Mouse (Mus musculus): ENCODE measurements around the gene Bag6. TPM values are rescaled to one million over a fixed set of nuclear protein-coding genes. Genes with fewer than 3 reads are reported as not detected.
"Not testable (repeated sequence)": the region's sequence is repeated elsewhere in the genome, so short reads cannot be mapped to it uniquely, and the experiment has no call there.

The Bag6 gene
- total RNA-seq, 4 experiments from 2014 or later, result 233 to 266 (median 242) TPM

- DNase-seq (ENCODE audit: low spot score), result no peak
Observed at GRCm38 (mm10) chr17:35111774-35112173, 23.2 kb upstream of the Bag6 start.

GRCm38 (mm10) chr17:35115046-35116019 lies 19.6 kb upstream of the Bag6 start, which contains the start of gene Ly6g5b:
Gene Ly6g5b, minus strand, starts transcription at chr17:35115428.
- no peak for DNase-seq (ENCODE audit: low spot score)

- peak; percentile 16 for DNase-seq (ENCODE audit: low spot score)
Observed at GRCm38 (mm10) chr17:35120745-35121142, 14.2 kb upstream of the Bag6 start.

- peak; percentile 98 for DNase-seq (ENCODE audit: low spot score)
Observed at GRCm38 (mm10) chr17:35121143-35121799, 13.7 kb upstream of the Bag6 start, which contains the start of gene Gpank1. Gene Gpank1, plus strand, starts transcription at chr17:35121455.

GRCm38 (mm10) chr17:35121871-35122303 lies 13.1 kb upstream of the Bag6 start, which contains the start of gene Csnk2b:
Gene Csnk2b, minus strand, starts transcription at chr17:35122053.
- peak; percentile 36 for DNase-seq (ENCODE audit: low spot score)

GRCm38 (mm10) chr17:35123287-35123686 lies 11.7 kb upstream of the Bag6 start:
- DNase-seq (ENCODE audit: low spot score), result not testable (repeated sequence)

GRCm38 (mm10) chr17:35124261-35124896 lies 10.6 kb upstream of the Bag6 start:
- DNase-seq (ENCODE audit: low spot score), result not testable (repeated sequence)

GRCm38 (mm10) chr17:35125081-35125480 lies 9.9 kb upstream of the Bag6 start:
- no peak for DNase-seq (ENCODE audit: low spot score)

- no peak for DNase-seq (ENCODE audit: low spot score)
Observed at GRCm38 (mm10) chr17:35125578-35125977, 9.4 kb upstream of the Bag6 start.

GRCm38 (mm10) chr17:35126206-35126611 lies 8.8 kb upstream of the Bag6 start, which contains the start of gene D17H6S53E:
Gene D17H6S53E, plus strand, starts transcription at chr17:35126373.
- DNase-seq (ENCODE audit: low spot score), result peak; percentile 72

- DNase-seq (ENCODE audit: low spot score), result no peak
Observed at GRCm38 (mm10) chr17:35127017-35127416, 8.0 kb upstream of the Bag6 start.

GRCm38 (mm10) chr17:35128996-35129395 lies 6.0 kb upstream of the Bag6 start:
- DNase-seq (ENCODE audit: low spot score), result no peak

- no peak for DNase-seq (ENCODE audit: low spot score)
Observed at GRCm38 (mm10) chr17:35131038-35131437, 3.9 kb upstream of the Bag6 start.

GRCm38 (mm10) chr17:35131500-35132173 lies 3.3 kb upstream of the Bag6 start, which contains the start of gene Apom:
Gene Apom, minus strand, starts transcription at chr17:35132050.
- DNase-seq (ENCODE audit: low spot score), result no peak

- DNase-seq (ENCODE audit: low spot score), result no peak
Observed at GRCm38 (mm10) chr17:35132174-35132560, 2.8 kb upstream of the Bag6 start.

- no peak for DNase-seq (ENCODE audit: low spot score)
Observed at GRCm38 (mm10) chr17:35133517-35133916, 1.5 kb upstream of the Bag6 start.

GRCm38 (mm10) chr17:35135591-35136320 lies 778 bp downstream of the Bag6 start:
- DNase-seq (ENCODE audit: low spot score), result no peak

GRCm38 (mm10) chr17:35139269-35139668 lies 4.3 kb downstream of the Bag6 start:
- DNase-seq (ENCODE audit: low spot score), result no peak

- DNase-seq (ENCODE audit: low spot score), result no peak
Observed at GRCm38 (mm10) chr17:35140490-35140996, 5.6 kb downstream of the Bag6 start.

- no peak for DNase-seq (ENCODE audit: low spot score)
Observed at GRCm38 (mm10) chr17:35141971-35142370, 7.0 kb downstream of the Bag6 start.
